Mouse (Mus musculus) neural tube, embryonic 11.5 days (tissue): Measurements from ENCODE around the gene Tbc1d10b. TPM values are rescaled to one million over a fixed set of nuclear protein-coding genes. Genes with fewer than 3 reads are reported as not detected.

Experiments
- ATAC-seq: fragments of 200-750 bp; cut with Nextera tagmentation; 2 replicates; pipeline ENCODE4 v1.8.0; 2017; ENCODE audit warnings: moderate number of reproducible peaks, mild to moderate bottlenecking, moderate TSS enrichment, moderate library complexity; ENCODE audit not compliant: insufficient read depth, low FRiP score, low TSS enrichment
- DNase-seq: peaks from one replicate; pipeline ENCODE4 v3.0.0-alpha.2; 2015; ENCODE audit warnings: low spot score
- H3K27ac ChIP-seq: fragments of 300-500 bp; sonication (generic); 2 replicates; pipeline ENCODE4 v1.5.1; 2014; ENCODE audit warnings: low read depth, mild to moderate bottlenecking, low read length
- H3K27me3 ChIP-seq: fragments of 300-500 bp; sonication (generic); 2 replicates; pipeline ENCODE4 v1.6.1; 2014; ENCODE audit warnings: mild to moderate bottlenecking, low read length, mixed read lengths; ENCODE audit not compliant: control insufficient read depth, insufficient read depth
- H3K36me3 ChIP-seq: fragments of 300-500 bp; sonication (generic); 2 replicates; pipeline ENCODE4 v1.6.1; 2014; ENCODE audit warnings: mild to moderate bottlenecking, low read length, moderate library complexity, mixed read lengths; ENCODE audit not compliant: control insufficient read depth, insufficient read depth
- H3K4me1 ChIP-seq: fragments of 300-500 bp; sonication (generic); 2 replicates; pipeline ENCODE4 v1.6.1; 2014; ENCODE audit warnings: low read length, mixed read lengths; ENCODE audit not compliant: control insufficient read depth, insufficient read depth
- H3K4me2 ChIP-seq: fragments of 300-500 bp; sonication (generic); 2 replicates; pipeline ENCODE4 v1.6.1; 2014; ENCODE audit warnings: low read depth, mild to moderate bottlenecking, moderate library complexity
- H3K4me3 ChIP-seq: fragments of 300-500 bp; sonication (generic); 2 replicates; pipeline ENCODE4 v1.5.1; 2014; ENCODE audit warnings: low read depth, low read length
- H3K9ac ChIP-seq: fragments of 300-500 bp; sonication (generic); 2 replicates; pipeline ENCODE4 v1.6.1; 2014; ENCODE audit warnings: mild to moderate bottlenecking, low read length
- H3K9me3 ChIP-seq: fragments of 300-500 bp; sonication (generic); 2 replicates; pipeline ENCODE4 v1.6.1; 2016; ENCODE audit warnings: low read length; ENCODE audit not compliant: control insufficient read depth
- WGBS: fragments of 180-500 bp; shearing (Covaris S2); extraction: QIAGEN DNeasy Blood & Tissue Kit; methylation state at CpG from one replicate; pipeline ENCODE4 v1.1.7; 2014; 5-methylcytosine and 5-hydroxymethylcytosine counted together
- polyA plus RNA-seq: library from polyadenylated mRNA; unstranded; fragments of >200 nt; fragmentation: Nextera tagmentation; extraction: Ambion mirVana; gene quantifications from 2 replicates; pipeline ENCODE4 v1.2.1, GENCODE M21; 2014

The Tbc1d10b gene
- polyA plus RNA-seq, 1 experiment from 2014 or later, result 23.9 TPM

DNA sequence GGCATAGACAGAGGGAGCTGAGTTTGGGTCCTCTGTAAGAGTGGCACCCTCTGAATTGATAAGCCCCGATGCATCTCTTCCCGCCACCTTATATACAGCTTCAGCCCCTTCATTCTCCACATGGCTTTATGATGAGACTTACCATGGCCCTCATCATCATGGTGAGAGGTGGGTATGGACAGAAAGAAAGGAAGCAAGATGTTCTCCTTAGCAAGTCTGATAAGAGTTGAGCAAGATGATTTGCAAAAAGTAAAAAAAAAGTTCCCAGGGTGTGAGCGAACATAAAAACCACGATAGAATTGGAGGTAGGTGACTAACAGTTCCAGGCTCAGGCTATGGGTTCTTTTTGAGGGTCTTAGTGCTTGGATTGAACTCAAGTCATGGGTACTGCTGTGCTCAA, 10.4 kb upstream of the Tbc1d10b start:
- Histone ChIP-seq H3K4me3 (no peak overlapping the region), H3K9ac (no peak overlapping the region), H3K27ac (no peak overlapping the region), H3K36me3 (no peaks in the 10 kb centered on the region), H3K27me3 (0 out of 2 replicates have a peak, but pooled peaks cover 2% of the 10 kb centered on the region), H3K4me2 (no peak overlapping the region), H3K4me1 (no peaks in the 10 kb centered on the region), H3K9me3 (no peaks in the 10 kb centered on the region)
- no peak for ATAC-seq
- WGBS, result 94% methylated on average over 4 of the region's 4 CpGs
- DNase-seq, result no peak

DNA sequence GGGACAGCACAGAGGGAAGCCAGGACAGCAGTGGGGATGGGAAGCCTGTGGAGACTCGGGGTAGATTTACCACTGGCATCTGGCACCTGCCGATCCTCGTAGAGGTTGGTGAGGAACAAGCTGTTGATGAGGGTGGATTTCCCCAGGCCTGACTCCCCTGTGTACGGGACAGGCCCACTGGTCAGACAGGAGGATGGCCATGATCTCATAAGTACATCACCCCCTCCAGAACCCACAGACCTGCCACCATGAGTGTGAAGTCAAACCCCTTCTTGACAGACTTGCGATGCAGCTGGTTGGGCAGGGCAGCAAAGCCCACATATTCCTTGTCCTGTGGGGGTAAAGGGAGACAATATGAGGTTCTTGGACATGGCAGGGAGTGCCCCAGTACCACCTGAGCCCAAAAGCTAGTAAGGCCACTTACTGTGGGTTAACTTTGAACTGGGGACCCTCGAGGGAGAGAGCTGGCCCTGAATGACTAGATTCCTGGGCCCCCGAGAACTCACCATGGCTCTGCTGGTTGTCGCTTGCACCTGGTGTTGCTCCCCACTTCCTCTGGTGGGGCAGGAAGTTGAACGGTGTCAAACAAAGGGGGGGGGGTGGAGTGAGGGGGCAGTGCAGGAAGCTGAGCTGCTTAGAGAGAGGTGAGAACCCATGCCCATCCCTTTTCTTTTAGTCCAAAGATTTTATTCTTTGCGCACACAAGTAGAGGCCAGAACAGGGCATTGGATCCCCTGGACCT, 9.8 kb upstream of the Tbc1d10b start:
- Histone ChIP-seq H3K9ac (no peak overlapping the region), H3K36me3 (no peaks in the 10 kb centered on the region), H3K27ac (no peak overlapping the region), H3K27me3 (0 out of 2 replicates have a peak, but pooled peaks cover 2% of the 10 kb centered on the region), H3K4me1 (no peaks in the 10 kb centered on the region), H3K4me2 (no peak overlapping the region), H3K9me3 (no peaks in the 10 kb centered on the region), H3K4me3 (no peak overlapping the region)
- DNase-seq (no peak), ATAC-seq (no peak)
- WGBS, result 81% methylated on average over 10 of the region's 10 CpGs

DNA sequence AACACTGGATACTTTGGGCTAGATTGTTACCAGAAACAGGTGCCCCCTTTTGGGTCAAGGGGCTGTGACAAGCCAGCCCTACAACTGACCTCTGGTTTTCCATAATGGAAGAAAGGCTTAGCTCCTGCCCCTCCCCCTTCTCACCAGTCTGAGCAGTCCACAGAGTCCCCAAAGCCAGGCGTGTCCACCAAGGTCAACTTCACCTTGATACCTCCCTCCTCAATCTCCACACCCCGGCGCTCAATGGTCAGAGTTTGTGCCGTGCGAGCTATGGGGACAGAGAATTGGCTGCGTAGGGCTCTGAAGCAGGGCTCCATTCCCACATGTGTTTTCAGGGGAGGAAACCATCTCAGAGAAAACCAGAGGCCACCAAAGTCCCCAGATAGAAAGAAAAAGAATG, 9.2 kb upstream of the Tbc1d10b start:
- Histone ChIP-seq H3K4me1 (no peaks in the 10 kb centered on the region), H3K9ac (no peak overlapping the region), H3K4me3 (no peak overlapping the region), H3K4me2 (no peak overlapping the region), H3K36me3 (no peaks in the 10 kb centered on the region), H3K27ac (no peak overlapping the region), H3K9me3 (no peaks in the 10 kb centered on the region), H3K27me3 (0 out of 2 replicates have a peak, but pooled peaks cover 2% of the 10 kb centered on the region)
- WGBS, result 82% methylated on average over 6 of the region's 6 CpGs
- ATAC-seq (no peak), DNase-seq (no peak)

DNA sequence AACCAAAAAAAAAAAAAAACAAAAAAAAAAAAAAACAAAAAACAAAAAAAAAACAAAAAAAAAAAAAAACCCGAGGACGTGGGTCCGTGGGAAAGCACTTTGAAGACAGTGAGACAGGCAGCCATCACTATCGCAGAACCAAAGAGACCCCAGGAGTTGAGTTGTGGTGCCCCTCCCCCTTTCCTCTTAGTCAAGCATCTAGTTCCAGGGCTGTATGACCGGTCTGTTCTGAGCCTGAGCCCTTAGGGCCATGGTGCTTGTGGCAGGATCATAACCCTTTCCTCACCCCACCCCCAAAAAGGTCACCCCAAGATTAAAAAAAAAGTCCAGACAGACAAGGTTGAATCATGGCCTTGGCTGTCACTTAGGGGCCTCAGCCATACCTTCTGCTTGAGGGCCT, 8.0 kb upstream of the Tbc1d10b start:
- no peak overlapping the region for H3K4me3 ChIP-seq
- H3K27ac ChIP-seq, result no peak overlapping the region
- H3K4me2 ChIP-seq, result no peak overlapping the region
- no peak for DNase-seq
- 89% methylated on average over 5 of the region's 5 CpGs for WGBS
- H3K36me3 ChIP-seq, result no peaks in the 10 kb centered on the region
- H3K4me1 ChIP-seq, result no peaks in the 10 kb centered on the region
- H3K9me3 ChIP-seq, result no peaks in the 10 kb centered on the region
- H3K27me3 ChIP-seq, result 0 out of 2 replicates have a peak, but pooled peaks cover 2% of the 10 kb centered on the region
- no peak for ATAC-seq
- no peak overlapping the region for H3K9ac ChIP-seq

DNA sequence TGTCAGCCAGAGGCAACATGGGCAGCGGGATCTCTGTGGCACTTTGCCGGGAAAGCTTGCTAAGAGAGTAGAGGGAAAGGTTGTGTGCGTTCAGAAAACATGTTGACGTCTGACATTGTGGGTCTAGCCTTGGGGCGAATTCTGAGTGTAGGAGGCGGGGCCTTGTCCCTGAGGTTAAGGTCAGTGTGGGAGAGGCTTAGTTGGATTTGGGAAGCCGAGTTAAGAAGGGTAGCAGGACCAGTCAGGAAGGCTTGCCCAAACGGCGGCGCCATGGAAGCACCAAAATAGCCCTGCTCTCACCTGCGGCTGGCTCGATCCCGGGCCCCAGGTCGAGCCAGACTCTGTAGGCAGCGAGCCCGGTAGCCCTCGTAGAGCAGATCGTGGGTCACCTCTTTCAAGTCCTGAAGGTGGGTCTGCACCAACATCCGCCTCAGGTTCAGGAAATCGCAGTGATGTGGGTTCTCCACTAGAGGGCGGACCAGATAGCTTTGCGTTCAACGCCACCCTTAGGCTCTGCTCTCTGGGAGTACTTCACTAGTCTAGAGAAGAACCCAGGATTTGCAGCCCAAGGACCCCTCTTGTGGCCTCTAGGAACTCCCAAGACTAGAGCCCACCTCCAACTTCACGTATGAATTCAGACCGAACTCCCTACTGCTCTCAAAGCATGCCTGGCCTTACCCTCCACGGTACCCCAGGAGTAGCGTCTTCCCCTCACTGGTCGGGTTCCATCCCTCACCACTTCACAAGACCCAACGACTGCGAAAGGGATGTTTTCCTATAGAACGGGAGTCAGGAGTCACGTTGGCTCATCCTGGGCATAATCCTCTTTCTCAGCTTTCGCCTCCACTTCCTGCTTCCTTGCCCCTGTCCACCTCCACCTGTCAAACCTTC, 7.0 kb upstream of the Tbc1d10b start:
- WGBS, result 22% methylated on average over 33 of the region's 33 CpGs
- ATAC-seq, result no peak
- Histone ChIP-seq H3K4me1 (no peaks in the 10 kb centered on the region), H3K4me2 (peak overlapping the region; percentile 36), H3K4me3 (peak overlapping the region; percentile 13; the same call in 1 of the 2 replicates), H3K9me3 (no peaks in the 10 kb centered on the region), H3K27ac (no peak overlapping the region), H3K9ac (peak overlapping the region; percentile 36), H3K36me3 (no peaks in the 10 kb centered on the region), H3K27me3 (0 out of 2 replicates have a peak, but pooled peaks cover 2% of the 10 kb centered on the region)
- peak; percentile 67 for DNase-seq

DNA sequence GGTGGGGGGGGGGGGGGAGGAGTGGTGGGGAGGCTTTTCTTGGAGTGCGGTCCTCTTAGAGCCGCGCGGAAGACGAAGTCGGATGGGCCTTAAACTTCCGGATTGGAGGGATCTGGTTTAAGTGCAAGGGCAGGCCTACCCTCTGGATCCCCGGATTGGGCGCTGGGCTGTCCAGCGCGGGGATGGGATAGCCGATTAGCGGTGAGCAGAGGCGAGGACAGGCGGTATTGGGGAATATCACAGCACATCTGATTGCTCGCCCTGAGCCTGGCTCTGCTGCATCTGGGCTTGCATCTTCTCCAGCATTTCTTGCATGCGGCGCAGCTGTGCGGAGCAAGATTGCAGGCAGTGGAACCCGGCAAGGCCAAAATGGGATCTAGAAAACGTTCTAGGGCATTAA, 6.3 kb upstream of the Tbc1d10b start:
- Histone ChIP-seq H3K9me3 (no peaks in the 10 kb centered on the region), H3K9ac (peak overlapping the region; percentile 36), H3K27me3 (0 out of 2 replicates have a peak, but pooled peaks cover 2% of the 10 kb centered on the region), H3K4me2 (peak overlapping the region; percentile 36), H3K27ac (no peak overlapping the region), H3K4me1 (peaks cover 1% of the 10 kb centered on the region), H3K4me3 (peak overlapping the region; percentile 13; the same call in 1 of the 2 replicates), H3K36me3 (no peaks in the 10 kb centered on the region)
- ATAC-seq, result no peak
- no peak for DNase-seq
- WGBS, result 25% methylated on average over 21 of the region's 21 CpGs

DNA sequence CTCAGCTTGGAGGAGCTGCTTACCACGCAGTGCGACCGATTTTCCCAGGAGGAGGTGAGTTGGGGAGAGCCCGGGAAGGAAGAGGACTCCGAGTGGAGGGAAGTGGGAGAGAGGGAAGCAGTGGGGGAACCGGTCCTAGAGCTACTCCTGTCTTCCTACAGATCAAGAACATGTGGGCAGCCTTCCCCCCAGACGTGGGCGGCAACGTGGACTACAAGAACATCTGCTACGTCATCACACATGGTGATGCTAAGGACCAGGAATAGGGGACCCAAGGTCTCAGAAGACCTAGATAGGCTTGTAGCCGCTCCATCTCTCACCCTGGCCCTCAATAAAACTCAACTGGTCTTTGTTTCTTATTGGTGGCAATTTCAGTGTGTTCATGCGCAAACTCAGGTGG, 5.7 kb upstream of the Tbc1d10b start:
- DNase-seq, result no peak
- WGBS, result 46% methylated on average over 12 of the region's 12 CpGs
- Histone ChIP-seq H3K4me3 (no peak overlapping the region), H3K27ac (no peak overlapping the region), H3K9ac (no peak overlapping the region), H3K4me2 (no peak overlapping the region), H3K9me3 (no peaks in the 10 kb centered on the region), H3K4me1 (peaks cover 5% of the 10 kb centered on the region), H3K36me3 (no peaks in the 10 kb centered on the region), H3K27me3 (0 out of 2 replicates have a peak, but pooled peaks cover 2% of the 10 kb centered on the region)
- no peak for ATAC-seq

DNA sequence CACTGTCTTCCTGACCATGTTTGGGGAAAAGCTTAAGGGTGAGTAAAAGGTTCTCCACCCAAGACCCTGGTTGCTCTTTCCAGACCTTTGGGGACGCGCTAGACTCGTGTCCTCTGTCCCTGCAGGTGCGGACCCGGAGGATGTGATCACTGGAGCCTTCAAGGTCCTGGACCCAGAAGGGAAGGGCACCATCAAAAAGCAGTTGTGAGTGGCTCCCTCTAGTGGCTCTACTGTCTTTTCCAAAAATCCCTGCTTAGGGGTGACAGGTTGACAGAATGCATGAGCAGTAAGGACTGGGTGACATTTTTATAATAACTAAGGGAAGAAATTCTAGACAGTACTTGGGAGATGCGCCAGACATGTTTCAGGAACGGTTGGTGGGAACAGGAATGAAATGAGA, 5.2 kb upstream of the Tbc1d10b start:
- Histone ChIP-seq H3K4me1 (peaks cover 5% of the 10 kb centered on the region), H3K27ac (no peak overlapping the region), H3K9ac (no peak overlapping the region), H3K36me3 (no peaks in the 10 kb centered on the region), H3K4me3 (no peak overlapping the region), H3K4me2 (no peak overlapping the region), H3K9me3 (no peaks in the 10 kb centered on the region), H3K27me3 (0 out of 2 replicates have a peak, but pooled peaks cover 2% of the 10 kb centered on the region)
- ATAC-seq (no peak), DNase-seq (no peak)
- WGBS, result 34% methylated on average over 7 of the region's 7 CpGs
